Mouse (Mus musculus) hindbrain, embryonic 14.5 days (tissue): Measurements from ENCODE around the gene Hoxd12. TPM values are rescaled to one million over a fixed set of nuclear protein-coding genes. Genes with fewer than 3 reads are reported as not detected.

ENCODE experiments used
- ATAC-seq: fragments of 200-750 bp; cut with Nextera tagmentation; 2 replicates; pipeline ENCODE4 v1.8.0; 2017; ENCODE audit warnings: moderate number of reproducible peaks, mild to moderate bottlenecking, moderate TSS enrichment, moderate library complexity; ENCODE audit not compliant: low FRiP score
- DNase-seq: peaks from one replicate; pipeline ENCODE4 v3.0.0-alpha.2; 2015; ENCODE audit warnings: low spot score
- H3K27ac ChIP-seq: fragments of 300-500 bp; sonication (generic); 2 replicates; pipeline ENCODE4 v1.5.1; 2014; ENCODE audit warnings: mild to moderate bottlenecking, moderate library complexity
- H3K27me3 ChIP-seq: fragments of 300-500 bp; sonication (generic); 2 replicates; pipeline ENCODE4 v1.6.1; 2014; ENCODE audit warnings: mild to moderate bottlenecking, low read length, mixed read lengths; ENCODE audit not compliant: control insufficient read depth, insufficient read depth
- H3K36me3 ChIP-seq: fragments of 300-500 bp; sonication (generic); replicated peaks from 2 replicates; pipeline ENCODE4 v1.6.1; 2014; ENCODE audit not compliant: control insufficient read depth, insufficient read depth
- H3K4me1 ChIP-seq: fragments of 300-500 bp; sonication (generic); replicated peaks from 2 replicates; pipeline ENCODE4 v1.6.1; 2014; ENCODE audit warnings: antibody characterized with exemption, low read length, mixed read lengths; ENCODE audit not compliant: control insufficient read depth, insufficient read depth
- H3K4me2 ChIP-seq: fragments of 300-500 bp; sonication (generic); replicated peaks from 2 replicates; pipeline ENCODE4 v1.6.1; 2014; ENCODE audit warnings: mild to moderate bottlenecking, moderate library complexity
- H3K4me3 ChIP-seq: fragments of 300-500 bp; sonication (generic); replicated peaks from 2 replicates; pipeline ENCODE4 v1.5.1; 2014; ENCODE audit warnings: mild to moderate bottlenecking, low read length
- H3K9ac ChIP-seq: fragments of 300-500 bp; sonication (generic); 2 replicates; pipeline ENCODE4 v1.6.1; 2014
- H3K9me3 ChIP-seq: fragments of 300-500 bp; sonication (generic); 2 replicates; pipeline ENCODE4 v1.6.1; 2016; ENCODE audit warnings: low read length; ENCODE audit not compliant: control insufficient read depth
- WGBS: fragments of 180-500 bp; shearing (Covaris S2); extraction: QIAGEN DNeasy Blood & Tissue Kit; methylation state at CpG from one replicate; pipeline ENCODE4 v1.1.7; 2014; 5-methylcytosine and 5-hydroxymethylcytosine counted together
- polyA plus RNA-seq: library from polyadenylated mRNA; unstranded; fragments of >200 nt; fragmentation: Nextera tagmentation; extraction: Ambion mirVana; gene quantifications from 2 replicates; pipeline ENCODE4 v1.2.1, GENCODE M21; 2014

Gene Hoxd12
- polyA plus RNA-seq, result not detected in 2 replicates

GRCm38 (mm10) chr2:74674881-74675665, at the start of gene Hoxd12:
TSS of gene Hoxd12 (plus strand) at chr2:74675013.
- Histone ChIP-seq H3K27ac (no peak within 1 kb of the TSS), H3K36me3 (no peaks in the 10 kb centered on the region), H3K4me2 (no peak within 1 kb of the TSS), H3K9ac (no peak within 1 kb of the TSS), H3K4me3 (no peak within 1 kb of the TSS), H3K9me3 (no peaks in the 10 kb centered on the region), H3K27me3 (peaks cover 100% of the 10 kb centered on the region), H3K4me1 (no peaks in the 10 kb centered on the region; the same call in 1 of the 2 replicates)
- 1% methylated on average over 47 of the region's 47 CpGs for WGBS
- DNase-seq (no peak), ATAC-seq (no peak)

DNA sequence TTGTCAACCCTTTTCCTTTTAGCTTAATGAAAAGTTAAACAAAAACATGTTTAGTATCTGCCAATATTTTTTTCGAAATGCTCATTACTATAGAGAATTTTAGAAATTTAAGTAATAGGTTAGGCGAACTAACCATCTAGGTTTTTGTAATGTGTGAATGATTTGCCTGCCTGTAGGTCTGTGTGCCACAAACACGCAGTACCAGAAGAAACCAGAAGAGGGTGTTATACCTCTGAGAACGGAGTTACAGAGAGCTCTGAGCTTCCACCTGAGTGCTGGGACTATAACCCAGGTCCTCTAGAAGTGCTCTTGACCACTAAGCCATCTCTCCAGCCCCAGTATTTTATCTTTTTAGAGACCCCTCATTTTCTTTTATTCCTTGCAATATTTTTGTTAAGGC, 39.4 kb upstream of the Hoxd12 start:
- H3K9ac ChIP-seq, result no peak overlapping the region
- no peak overlapping the region for H3K27ac ChIP-seq
- H3K4me2 ChIP-seq, result no peak overlapping the region
- H3K4me3 ChIP-seq, result no peak overlapping the region
- H3K9me3 ChIP-seq, result no peaks in the 10 kb centered on the region
- DNase-seq (no peak), ATAC-seq (no peak)
- no peaks in the 10 kb centered on the region; the same call in 1 of the 2 replicates for H3K27me3 ChIP-seq
- 73% methylated on average over 4 of the region's 4 CpGs for WGBS
- H3K4me1 ChIP-seq, result no peaks in the 10 kb centered on the region
- no peaks in the 10 kb centered on the region for H3K36me3 ChIP-seq

- 66% methylated on average over 5 of the region's 5 CpGs for WGBS
- H3K36me3 ChIP-seq, result no peaks in the 10 kb centered on the region
- ATAC-seq, result no peak
These were observed 32.4 kb upstream of the Hoxd12 start for GRCm38 (mm10) chr2:74642431-74642830.

GRCm38 (mm10) chr2:74645631-74646030, 29.2 kb upstream of the Hoxd12 start:
- 90% methylated on average over 3 of the region's 3 CpGs for WGBS
- no peak overlapping the region for H3K27ac ChIP-seq
- no peak for DNase-seq
- peaks cover 82% of the 10 kb centered on the region for H3K27me3 ChIP-seq
- H3K9ac ChIP-seq, result no peak overlapping the region
- H3K4me2 ChIP-seq, result no peak overlapping the region
- H3K9me3 ChIP-seq, result no peaks in the 10 kb centered on the region
- ATAC-seq, result no peak
- no peaks in the 10 kb centered on the region for H3K4me1 ChIP-seq
- H3K4me3 ChIP-seq, result no peak overlapping the region
- no peaks in the 10 kb centered on the region for H3K36me3 ChIP-seq

More at GRCm38 (mm10) chr2:74642431-74642830, 32.4 kb upstream of the Hoxd12 start:
- no peak overlapping the region for H3K4me3 ChIP-seq
- no peak for DNase-seq
- H3K4me1 ChIP-seq, result no peaks in the 10 kb centered on the region
- no peak overlapping the region for H3K4me2 ChIP-seq
- H3K9me3 ChIP-seq, result no peaks in the 10 kb centered on the region
- H3K9ac ChIP-seq, result no peak overlapping the region
- peaks cover 51% of the 10 kb centered on the region for H3K27me3 ChIP-seq
- no peak overlapping the region for H3K27ac ChIP-seq

GRCm38 (mm10) chr2:74647082-74647864, 27.5 kb upstream of the Hoxd12 start:
- DNase-seq (no peak), ATAC-seq (no peak)
- Histone ChIP-seq H3K4me3 (no peak overlapping the region), H3K27ac (no peak overlapping the region), H3K36me3 (no peaks in the 10 kb centered on the region), H3K4me1 (no peaks in the 10 kb centered on the region), H3K9me3 (no peaks in the 10 kb centered on the region), H3K9ac (no peak overlapping the region), H3K4me2 (no peak overlapping the region), H3K27me3 (peaks cover 96% of the 10 kb centered on the region)
- WGBS, result 16% methylated on average over 7 of the region's 7 CpGs

DNA sequence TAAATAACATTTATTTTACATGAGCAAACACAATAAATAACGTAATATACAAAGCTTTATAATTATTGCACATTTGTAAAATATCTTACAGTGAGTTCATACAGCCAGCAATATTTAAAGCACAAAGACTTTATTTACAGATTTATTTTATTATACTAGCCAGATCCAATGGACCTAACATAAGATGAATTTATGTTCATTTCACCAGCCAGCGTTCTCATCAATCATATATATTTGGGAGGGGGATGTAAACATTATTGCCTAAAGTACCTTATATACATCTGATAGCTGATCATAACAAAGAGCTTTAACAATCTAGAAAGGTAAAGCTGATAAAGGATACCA, 21.8 kb upstream of the Hoxd12 start:
- no peaks in the 10 kb centered on the region for H3K9me3 ChIP-seq

GRCm38 (mm10) chr2:74653781-74654535, 20.9 kb upstream of the Hoxd12 start:
- Histone ChIP-seq H3K27me3 (peaks cover 88% of the 10 kb centered on the region), H3K4me3 (peak overlapping the region; percentile 5; the same call in 1 of the 2 replicates), H3K4me2 (peak overlapping the region; percentile 52), H3K9me3 (no peaks in the 10 kb centered on the region), H3K4me1 (peaks cover 5% of the 10 kb centered on the region; the same call in 1 of the 2 replicates), H3K36me3 (no peaks in the 10 kb centered on the region), H3K27ac (peak overlapping the region; percentile 26; the same call in 1 of the 2 replicates), H3K9ac (peak overlapping the region; percentile 1; the same call in 1 of the 2 replicates)
- 12% methylated on average over 17 of the region's 17 CpGs for whole genome bisulfite sequencing
- peak; percentile 27 for DNase-seq
- ATAC-seq, result no peak

More for the DNA sequence above, 21.8 kb upstream of the Hoxd12 start:
- no peak for ATAC-seq
- peaks cover 88% of the 10 kb centered on the region for H3K27me3 ChIP-seq
- no peak overlapping the region for H3K4me2 ChIP-seq
- no peak for DNase-seq
- peaks cover 5% of the 10 kb centered on the region; the same call in 1 of the 2 replicates for H3K4me1 ChIP-seq
- no peak overlapping the region for H3K4me3 ChIP-seq
- H3K9ac ChIP-seq, result no peak overlapping the region
- no peak overlapping the region for H3K27ac ChIP-seq
- no peaks in the 10 kb centered on the region for H3K36me3 ChIP-seq
- 45% methylated on average over 2 of the region's 2 CpGs for WGBS

GRCm38 (mm10) chr2:74654743-74655419, 19.9 kb upstream of the Hoxd12 start:
- peaks cover 5% of the 10 kb centered on the region; the same call in 1 of the 2 replicates for H3K4me1 ChIP-seq
- H3K4me3 ChIP-seq, result peak overlapping the region; percentile 33
- 5% methylated on average over 16 of the region's 20 CpGs for WGBS
- peak overlapping the region; percentile 52 for H3K4me2 ChIP-seq
- peaks cover 88% of the 10 kb centered on the region for H3K27me3 ChIP-seq
- H3K9me3 ChIP-seq, result no peaks in the 10 kb centered on the region
- H3K9ac ChIP-seq, result peak overlapping the region; percentile 1; the same call in 1 of the 2 replicates
- no peak for ATAC-seq
- no peaks in the 10 kb centered on the region for H3K36me3 ChIP-seq
- peak; percentile 23 for DNase-seq
- H3K27ac ChIP-seq, result 0 out of 2 replicates have a peak overlapping the region, but pooled peaks have one; percentile 66
